Mouse (Mus musculus) frontal cortex, postnatal 14 days (tissue): ENCODE data around the gene Rabep2.
"Not testable (repeated sequence)": the region's sequence is repeated elsewhere in the genome, so short reads cannot be mapped to it uniquely, and the experiment has no call there.

Experiments used
- DNase-seq, 2 experiments: peaks; one replicate each; pipeline ENCODE4 v3.0.0; 2022; ENCODE audit warnings: low spot score in 2 of 2

Gene Rabep2

GRCm38 (mm10) chr7:126428631-126429502 is at the start of gene Rabep2:
Rabep2 (plus strand) TSS chr7:126428759.
- peak; percentile 84 to 88 for DNase-seq

- DNase-seq, result no peak
Measured at GRCm38 (mm10) chr7:126383565-126383964, 45.0 kb upstream of the Rabep2 start.

- DNase-seq, result no peak
Measured at GRCm38 (mm10) chr7:126388185-126388584, 40.4 kb upstream of the Rabep2 start.

- DNase-seq, result not testable (repeated sequence)
Measured at GRCm38 (mm10) chr7:126392086-126392884, 36.3 kb upstream of the Rabep2 start.

GRCm38 (mm10) chr7:126396298-126397119 is 32.0 kb upstream of the Rabep2 start, which contains the start of gene Nfatc2ip:
Nfatc2ip (minus strand) TSS chr7:126396737.
- peak; percentile 97 to 98 for DNase-seq

GRCm38 (mm10) chr7:126397221-126397620 is 31.3 kb upstream of the Rabep2 start:
- no peak for DNase-seq

GRCm38 (mm10) chr7:126397822-126398221 is 30.7 kb upstream of the Rabep2 start:
- DNase-seq, result no peak

- DNase-seq, result peak; percentile 29 to 71
Measured at GRCm38 (mm10) chr7:126399548-126399947, 29.0 kb upstream of the Rabep2 start.

GRCm38 (mm10) chr7:126402518-126402917 is 26.0 kb upstream of the Rabep2 start:
- DNase-seq, result not testable (repeated sequence)

- DNase-seq, result no peak
Measured at GRCm38 (mm10) chr7:126408686-126409085, 19.9 kb upstream of the Rabep2 start.

GRCm38 (mm10) chr7:126411061-126411460 is 17.5 kb upstream of the Rabep2 start:
- no peak for DNase-seq

GRCm38 (mm10) chr7:126414725-126415124 is 13.8 kb upstream of the Rabep2 start, which contains the start of gene Cd19:
Cd19 (minus strand) TSS chr7:126414889.
- no peak for DNase-seq

- DNase-seq, result no peak
Measured at GRCm38 (mm10) chr7:126416615-126417014, 11.9 kb upstream of the Rabep2 start.

- DNase-seq, result no peak
Measured at GRCm38 (mm10) chr7:126417045-126417444, 11.5 kb upstream of the Rabep2 start.

- no peak for DNase-seq
Measured at GRCm38 (mm10) chr7:126417606-126418005, 11.0 kb upstream of the Rabep2 start.

- no peak for DNase-seq
Measured at GRCm38 (mm10) chr7:126418496-126418895, 10.1 kb upstream of the Rabep2 start.

GRCm38 (mm10) chr7:126421756-126422155 is 6.8 kb upstream of the Rabep2 start:
- DNase-seq, result no peak

- no peak for DNase-seq
Measured at GRCm38 (mm10) chr7:126424161-126424560, 4.4 kb upstream of the Rabep2 start.

GRCm38 (mm10) chr7:126427323-126427860 is 1.2 kb upstream of the Rabep2 start:
- no peak for DNase-seq

- no peak for DNase-seq
Measured at GRCm38 (mm10) chr7:126428154-126428553, 405 bp upstream of the Rabep2 start.

- no peak for DNase-seq
Measured at GRCm38 (mm10) chr7:126429503-126429898, 942 bp downstream of the Rabep2 start.
